Mouse (Mus musculus): Measurements from ENCODE around the gene Tpst2. TPM values are rescaled to one million over a fixed set of nuclear protein-coding genes. Genes with fewer than 3 reads are reported as not detected.

The Tpst2 gene
- total and polyA plus RNA-seq, 2 experiments: 27.7 to 35.7 TPM

- DNase-seq (ENCODE audit: extremely low read depth, low read depth, low spot score): no peak
- no peaks in the 10 kb centered on the region for H3K4me1 ChIP-seq (ENCODE audit: control insufficient read depth, insufficient read depth, low read length)
- H3K4me3 ChIP-seq (ENCODE audit: insufficient read depth, low read depth, low read length): no peak within 1 kb of the TSS
- TF ChIP-seq CTCF (IDR thresholded peaks at IDR 0.05; ENCODE audit: low read depth, low read length): no peak
- no peak for TF ChIP-seq POLR2A (IDR thresholded peaks at IDR 0.05; ENCODE audit: extremely low read depth, insufficient read depth, low read length)
- no peak within 1 kb of the TSS for H3K27ac ChIP-seq (replicated peaks; ENCODE audit: insufficient read depth, low read depth, low read length)
- H3K36me3 ChIP-seq (ENCODE audit: control insufficient read depth, insufficient read depth, low read length): no peaks in the 10 kb centered on the region
- no peaks in the 10 kb centered on the region for H3K79me2 ChIP-seq (ENCODE audit: control insufficient read depth, insufficient read depth, low read length)
- 76% methylated on average over 13 of the region's 13 CpGs for WGBS
- no peaks in the 10 kb centered on the region for H3K27me3 ChIP-seq (ENCODE audit: control insufficient read depth, insufficient read depth, low read length)
- no peak within 1 kb of the TSS for H3K9ac ChIP-seq (ENCODE audit: low read depth, low read length)
These were observed 79.4 kb downstream of the Tpst2 start, which contains the start of gene Gm6583 for GRCm38 (mm10) chr5:112355910-112356309. TSS of gene Gm6583 (minus strand) at chr5:112356033.

- 89% methylated on average over 9 of the region's 9 CpGs for WGBS
These were observed 79.8 kb downstream of the Tpst2 start for GRCm38 (mm10) chr5:112356322-112356721.

GRCm38 (mm10) chr5:112359520-112359919, 83.0 kb downstream of the Tpst2 start:
- Histone ChIP-seq H3K4me3 (ENCODE audit: insufficient read depth, low read depth, low read length) (no peak overlapping the region), H3K36me3 (ENCODE audit: control insufficient read depth, insufficient read depth, low read length) (peaks cover 4% of the 10 kb centered on the region; the same call in 1 of the 2 replicates), H3K4me1 (ENCODE audit: control insufficient read depth, insufficient read depth, low read length) (no peaks in the 10 kb centered on the region), H3K27ac (replicated peaks; ENCODE audit: insufficient read depth, low read depth, low read length) (no peak overlapping the region), H3K9ac (ENCODE audit: low read depth, low read length) (no peak overlapping the region), H3K79me2 (ENCODE audit: control insufficient read depth, insufficient read depth, low read length) (no peaks in the 10 kb centered on the region), H3K27me3 (ENCODE audit: control insufficient read depth, insufficient read depth, low read length) (no peaks in the 10 kb centered on the region)
- TF ChIP-seq CTCF (IDR thresholded peaks at IDR 0.05; ENCODE audit: low read depth, low read length) (no peak), POLR2A (IDR thresholded peaks at IDR 0.05; ENCODE audit: extremely low read depth, insufficient read depth, low read length) (no peak)
- DNase-seq (ENCODE audit: extremely low read depth, low read depth, low spot score): no peak
- WGBS: 88% methylated on average over 4 of the region's 4 CpGs

More at GRCm38 (mm10) chr5:112356322-112356721, 79.8 kb downstream of the Tpst2 start:
- no peaks in the 10 kb centered on the region for H3K27me3 ChIP-seq (ENCODE audit: control insufficient read depth, insufficient read depth, low read length)
- no peaks in the 10 kb centered on the region for H3K79me2 ChIP-seq (ENCODE audit: control insufficient read depth, insufficient read depth, low read length)
- no peak overlapping the region for H3K27ac ChIP-seq (replicated peaks; ENCODE audit: insufficient read depth, low read depth, low read length)
- TF ChIP-seq POLR2A (IDR thresholded peaks at IDR 0.05; ENCODE audit: extremely low read depth, insufficient read depth, low read length) (no peak), CTCF (IDR thresholded peaks at IDR 0.05; ENCODE audit: low read depth, low read length) (no peak)
- H3K9ac ChIP-seq (ENCODE audit: low read depth, low read length): no peak overlapping the region
- H3K4me1 ChIP-seq (ENCODE audit: control insufficient read depth, insufficient read depth, low read length): no peaks in the 10 kb centered on the region
- no peaks in the 10 kb centered on the region for H3K36me3 ChIP-seq (ENCODE audit: control insufficient read depth, insufficient read depth, low read length)
- DNase-seq (ENCODE audit: extremely low read depth, low read depth, low spot score): no peak
- no peak overlapping the region for H3K4me3 ChIP-seq (ENCODE audit: insufficient read depth, low read depth, low read length)

DNA sequence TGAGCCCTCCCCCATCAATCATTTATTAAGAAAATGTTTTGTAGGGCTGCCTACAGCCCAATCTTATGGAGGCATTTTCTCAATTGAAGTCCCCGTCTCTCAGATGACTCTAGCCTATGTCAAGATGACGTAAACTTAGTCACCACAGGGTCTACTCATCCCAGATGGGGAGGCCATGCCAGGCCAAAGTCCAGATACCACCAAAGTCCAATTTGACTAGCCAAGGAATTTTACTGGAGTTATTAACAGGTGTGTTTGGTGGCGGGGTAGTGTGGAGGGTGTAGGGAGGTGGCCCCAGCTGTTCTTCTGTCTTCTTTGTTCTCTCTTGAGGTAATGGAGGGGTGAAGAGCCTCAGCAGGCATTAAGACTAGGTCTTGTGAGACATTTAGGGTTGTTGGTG, 83.6 kb downstream of the Tpst2 start:
- peaks cover 4% of the 10 kb centered on the region; the same call in 1 of the 2 replicates for H3K36me3 ChIP-seq (ENCODE audit: control insufficient read depth, insufficient read depth, low read length)
- H3K4me3 ChIP-seq (ENCODE audit: insufficient read depth, low read depth, low read length): no peak overlapping the region
- no peak overlapping the region for H3K27ac ChIP-seq (replicated peaks; ENCODE audit: insufficient read depth, low read depth, low read length)
- no peak for DNase-seq (ENCODE audit: extremely low read depth, low read depth, low spot score)
- TF ChIP-seq CTCF (IDR thresholded peaks at IDR 0.05; ENCODE audit: low read depth, low read length) (no peak), POLR2A (IDR thresholded peaks at IDR 0.05; ENCODE audit: extremely low read depth, insufficient read depth, low read length) (no peak)
- H3K9ac ChIP-seq (ENCODE audit: low read depth, low read length): no peak overlapping the region
- no peaks in the 10 kb centered on the region for H3K4me1 ChIP-seq (ENCODE audit: control insufficient read depth, insufficient read depth, low read length)
- no peaks in the 10 kb centered on the region for H3K79me2 ChIP-seq (ENCODE audit: control insufficient read depth, insufficient read depth, low read length)
- H3K27me3 ChIP-seq (ENCODE audit: control insufficient read depth, insufficient read depth, low read length): no peaks in the 10 kb centered on the region
- 100% methylated on average over 3 of the region's 3 CpGs for WGBS

- H3K9ac ChIP-seq (ENCODE audit: low read depth, low read length): no peak overlapping the region
- no peaks in the 10 kb centered on the region for H3K27me3 ChIP-seq (ENCODE audit: control insufficient read depth, insufficient read depth, low read length)
- no peaks in the 10 kb centered on the region for H3K4me1 ChIP-seq (ENCODE audit: control insufficient read depth, insufficient read depth, low read length)
- no peak overlapping the region for H3K4me3 ChIP-seq (ENCODE audit: insufficient read depth, low read depth, low read length)
- 88% methylated on average over 10 of the region's 10 CpGs for WGBS
- H3K36me3 ChIP-seq (ENCODE audit: control insufficient read depth, insufficient read depth, low read length): peaks cover 6% of the 10 kb centered on the region; the same call in 1 of the 2 replicates
- TF ChIP-seq POLR2A (IDR thresholded peaks at IDR 0.05; ENCODE audit: extremely low read depth, insufficient read depth, low read length) (no peak), CTCF (IDR thresholded peaks at IDR 0.05; ENCODE audit: low read depth, low read length) (no peak)
- no peak overlapping the region for H3K27ac ChIP-seq (replicated peaks; ENCODE audit: insufficient read depth, low read depth, low read length)
- no peaks in the 10 kb centered on the region for H3K79me2 ChIP-seq (ENCODE audit: control insufficient read depth, insufficient read depth, low read length)
- no peak for DNase-seq (ENCODE audit: extremely low read depth, low read depth, low spot score)
These were observed 87.8 kb downstream of the Tpst2 start for GRCm38 (mm10) chr5:112364184-112364797.

Other genes starting within 250 kb of the Tpst2 start
- 0.27 and 0.37 TPM in 2 replicates for gene Cryba4, start 24.2 kb upstream of the Tpst2 start, total RNA-seq (2014; rRNA removed)
- gene Cryba4, start 24.2 kb upstream of the Tpst2 start, polyA plus RNA-seq (2012; rRNA removed): 0.17 and 0.52 TPM in 2 replicates
- not detected in 2 replicates for gene Crybb1, start 20.9 kb upstream of the Tpst2 start, total RNA-seq (2014; rRNA removed)
- gene Crybb1, start 20.9 kb upstream of the Tpst2 start, polyA plus RNA-seq (2012; rRNA removed): not detected in 2 replicates
- 7.7 and 9.7 TPM in 2 replicates for gene Tfip11, start 49.7 kb downstream of the Tpst2 start, total RNA-seq (2014; rRNA removed)
- 18.6 and 19.1 TPM in 2 replicates for gene Tfip11, start 49.7 kb downstream of the Tpst2 start, polyA plus RNA-seq (2012; rRNA removed)
- gene Srrd, start 66.3 kb downstream of the Tpst2 start, total RNA-seq (2014; rRNA removed): 12.3 and 19.3 TPM in 2 replicates
- gene Srrd, start 66.3 kb downstream of the Tpst2 start, polyA plus RNA-seq (2012; rRNA removed): 26.3 and 30.0 TPM in 2 replicates
- 12.3 and 17.5 TPM in 2 replicates for gene Hps4, start 66.4 kb downstream of the Tpst2 start, total RNA-seq (2014; rRNA removed)
- 19.0 and 30.9 TPM in 2 replicates for gene Hps4, start 66.4 kb downstream of the Tpst2 start, polyA plus RNA-seq (2012; rRNA removed)
- gene Gm6583, start 79.3 kb downstream of the Tpst2 start, total RNA-seq (2014; rRNA removed): 0.09 TPM in 1 of 2 replicates, not detected in the other
- gene Gm6583, start 79.3 kb downstream of the Tpst2 start, polyA plus RNA-seq (2012; rRNA removed): not detected in 2 replicates
- gene Asphd2, start 118.2 kb downstream of the Tpst2 start, total RNA-seq (2014; rRNA removed): 0.07 TPM in 1 of 2 replicates, not detected in the other
- gene Asphd2, start 118.2 kb downstream of the Tpst2 start, polyA plus RNA-seq (2012; rRNA removed): 0.10 TPM in 1 of 2 replicates, not detected in the other
- gene Gm6588, start 172.7 kb downstream of the Tpst2 start, total RNA-seq (2014; rRNA removed): not detected in 2 replicates
- not detected in 2 replicates for gene Gm6588, start 172.7 kb downstream of the Tpst2 start, polyA plus RNA-seq (2012; rRNA removed)

All from liver, adult 2 months (tissue).